Mouse (Mus musculus) limb, embryonic 14.5 days (tissue): Measurements from ENCODE around the gene Racgap1. TPM values are rescaled to one million over a fixed set of nuclear protein-coding genes. Genes with fewer than 3 reads are reported as not detected.

Source experiments
- ATAC-seq: fragments of 200-750 bp; cut with Nextera tagmentation; 2 replicates; pipeline ENCODE4 v1.8.0; 2017; ENCODE audit warnings: low read depth, moderate number of reproducible peaks, moderate TSS enrichment; ENCODE audit not compliant: low FRiP score
- DNase-seq: peaks from one replicate; pipeline ENCODE4 v3.0.0-alpha.2; 2015; ENCODE audit warnings: low spot score
- H3K27ac ChIP-seq: fragments of 300-500 bp; sonication (generic); replicated peaks from 2 replicates; pipeline ENCODE4 v1.5.1; 2014; ENCODE audit warnings: low read depth, mild to moderate bottlenecking, low read length, moderate library complexity, mixed read lengths
- H3K27me3 ChIP-seq: fragments of 300-500 bp; sonication (generic); 2 replicates; pipeline ENCODE4 v1.6.1; 2014; ENCODE audit warnings: low read length, mixed read lengths; ENCODE audit not compliant: control insufficient read depth, insufficient read depth
- H3K36me3 ChIP-seq: fragments of 300-500 bp; sonication (generic); 2 replicates; pipeline ENCODE4 v1.6.1; 2014; ENCODE audit warnings: mild to moderate bottlenecking, low read length, moderate library complexity, mixed read lengths; ENCODE audit not compliant: control insufficient read depth, insufficient read depth
- H3K4me1 ChIP-seq: fragments of 300-500 bp; sonication (generic); 2 replicates; pipeline ENCODE4 v1.6.1; 2014; ENCODE audit warnings: antibody characterized with exemption, low read length, mixed read lengths; ENCODE audit not compliant: control insufficient read depth, insufficient read depth
- H3K4me2 ChIP-seq: fragments of 300-500 bp; sonication (generic); replicated peaks from 2 replicates; pipeline ENCODE4 v1.6.1; 2014; ENCODE audit warnings: low read depth, mild to moderate bottlenecking, low read length, moderate library complexity; ENCODE audit not compliant: severe bottlenecking
- H3K4me3 ChIP-seq: fragments of 300-500 bp; sonication (generic); replicated peaks from 2 replicates; pipeline ENCODE4 v1.5.1; 2014; ENCODE audit warnings: low read length
- H3K9ac ChIP-seq: fragments of 300-500 bp; sonication (generic); 2 replicates; pipeline ENCODE4 v1.6.1; 2014; ENCODE audit warnings: mild to moderate bottlenecking, low read depth, low read length, moderate library complexity; ENCODE audit not compliant: severe bottlenecking
- H3K9me3 ChIP-seq: fragments of 300-500 bp; sonication (generic); 2 replicates; pipeline ENCODE4 v1.6.1; 2016; ENCODE audit warnings: low read length; ENCODE audit not compliant: control insufficient read depth
- POLR2A ChIP-seq: fragments of 200-500 bp; IDR thresholded peaks from 2 replicates; pipeline ENCODE4 v1.8.0; 2012; ENCODE audit warnings: inconsistent platforms, mild to moderate bottlenecking, moderate library complexity, borderline replicate concordance; ENCODE audit not compliant: insufficient read depth, insufficient read length; ENCODE audit errors: extremely low read depth
- WGBS: fragments of 180-500 bp; shearing (Covaris S2); extraction: QIAGEN DNeasy Blood & Tissue Kit; methylation state at CpG from one replicate; pipeline ENCODE4 v1.1.7; 2014; 5-methylcytosine and 5-hydroxymethylcytosine counted together
- polyA plus RNA-seq, 2 experiments: library from polyadenylated mRNA; depleted of rRNA in 1 of 2; stranded (reverse) in 1 of 2; unstranded in 1 of 2; fragments of >200 nt; fragmentation: Nextera tagmentation in 1 of 2; extraction: Ambion mirVana in 1 of 2; gene quantifications; 2 replicates each; pipeline versions ENCODE4 v1.2.1 to v1.2.3; 2012 to 2014

The Racgap1 gene
- polyA plus RNA-seq, 2 experiments, result 82.1 to 107 TPM

DNA sequence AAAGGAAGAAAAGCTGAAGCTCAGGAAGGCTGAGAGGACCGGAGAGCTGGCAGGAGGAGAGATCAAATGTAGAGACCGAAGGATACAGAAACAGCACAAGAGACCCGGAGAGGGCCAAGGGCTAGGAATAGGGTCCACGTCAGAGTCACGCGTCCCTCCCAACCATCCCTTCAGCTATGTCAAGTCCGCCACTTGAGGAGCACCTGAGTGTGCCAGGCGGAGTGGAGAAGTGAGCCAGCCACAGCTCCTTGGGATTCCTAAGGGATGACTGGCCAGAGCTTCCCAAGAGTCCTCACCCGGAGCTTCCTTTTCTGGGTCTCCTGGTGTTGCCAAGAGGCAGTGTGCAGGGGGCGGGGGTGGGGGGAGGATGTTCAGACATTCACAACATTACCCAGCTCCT, 56.5 kb downstream of the Racgap1 start:
- Histone ChIP-seq H3K27ac (no peak overlapping the region), H3K27me3 (peaks cover 51% of the 10 kb centered on the region), H3K4me2 (no peak overlapping the region), H3K4me3 (no peak overlapping the region), H3K9ac (no peak overlapping the region), H3K4me1 (0 out of 2 replicates have a peak, but pooled peaks cover 6% of the 10 kb centered on the region), H3K36me3 (no peaks in the 10 kb centered on the region), H3K9me3 (no peaks in the 10 kb centered on the region)
- ATAC-seq (no peak), DNase-seq (no peak)
- WGBS, result 74% methylated on average over 10 of the region's 10 CpGs
- TF ChIP-seq POLR2A, result no peak

DNA sequence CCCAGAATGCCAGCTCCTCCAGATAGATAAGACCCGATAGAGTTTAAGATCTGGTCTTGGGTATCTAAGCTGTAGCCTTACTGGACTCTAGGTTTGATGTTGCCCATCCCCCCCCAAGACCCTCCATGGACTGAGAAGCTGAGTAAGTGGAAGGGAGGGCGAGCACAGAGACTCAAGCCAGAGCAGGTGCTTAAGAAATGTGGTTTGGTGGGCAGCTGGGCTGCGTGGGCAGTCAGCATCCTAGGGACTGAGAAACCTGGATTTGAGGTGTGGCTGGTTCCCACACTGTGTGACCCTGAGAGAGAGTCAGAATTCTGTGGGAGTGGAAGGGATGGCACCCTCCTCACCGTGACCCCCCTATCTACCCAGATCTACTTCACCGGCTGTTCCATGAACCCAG, 58.6 kb downstream of the Racgap1 start:
- Histone ChIP-seq H3K9me3 (no peaks in the 10 kb centered on the region), H3K27ac (no peak overlapping the region), H3K4me1 (0 out of 2 replicates have a peak, but pooled peaks cover 6% of the 10 kb centered on the region), H3K27me3 (peaks cover 72% of the 10 kb centered on the region), H3K9ac (no peak overlapping the region), H3K36me3 (no peaks in the 10 kb centered on the region), H3K4me3 (no peak overlapping the region), H3K4me2 (no peak overlapping the region)
- DNase-seq (no peak), ATAC-seq (no peak)
- no peak for TF ChIP-seq POLR2A
- 80% methylated on average over 5 of the region's 5 CpGs for WGBS

DNA sequence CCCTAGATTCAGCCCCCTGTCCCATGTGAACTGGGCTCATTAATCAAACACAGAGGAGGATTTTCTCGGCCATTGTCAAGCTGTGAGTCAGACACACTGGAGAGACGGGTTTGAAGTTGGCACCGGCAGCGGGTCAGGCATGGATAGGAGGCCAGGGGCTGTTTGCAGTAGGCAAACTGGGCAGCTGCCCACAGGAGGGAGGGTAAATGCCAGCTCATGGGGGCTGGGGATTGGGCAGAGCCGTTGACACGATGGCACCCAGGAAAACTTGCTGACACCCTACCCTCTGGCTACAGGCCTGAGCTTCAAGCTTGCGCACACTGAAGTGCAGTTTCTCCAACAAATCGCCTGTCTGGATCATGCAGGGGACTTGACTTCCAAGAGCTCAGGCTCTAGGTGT, 59.3 kb downstream of the Racgap1 start:
- no peak for TF ChIP-seq POLR2A
- Histone ChIP-seq H3K4me1 (0 out of 2 replicates have a peak, but pooled peaks cover 6% of the 10 kb centered on the region), H3K27me3 (peaks cover 79% of the 10 kb centered on the region), H3K9me3 (no peaks in the 10 kb centered on the region), H3K4me3 (no peak overlapping the region), H3K27ac (no peak overlapping the region), H3K4me2 (no peak overlapping the region), H3K36me3 (no peaks in the 10 kb centered on the region), H3K9ac (no peak overlapping the region)
- DNase-seq (no peak), ATAC-seq (no peak)
- 77% methylated on average over 8 of the region's 8 CpGs for WGBS

DNA sequence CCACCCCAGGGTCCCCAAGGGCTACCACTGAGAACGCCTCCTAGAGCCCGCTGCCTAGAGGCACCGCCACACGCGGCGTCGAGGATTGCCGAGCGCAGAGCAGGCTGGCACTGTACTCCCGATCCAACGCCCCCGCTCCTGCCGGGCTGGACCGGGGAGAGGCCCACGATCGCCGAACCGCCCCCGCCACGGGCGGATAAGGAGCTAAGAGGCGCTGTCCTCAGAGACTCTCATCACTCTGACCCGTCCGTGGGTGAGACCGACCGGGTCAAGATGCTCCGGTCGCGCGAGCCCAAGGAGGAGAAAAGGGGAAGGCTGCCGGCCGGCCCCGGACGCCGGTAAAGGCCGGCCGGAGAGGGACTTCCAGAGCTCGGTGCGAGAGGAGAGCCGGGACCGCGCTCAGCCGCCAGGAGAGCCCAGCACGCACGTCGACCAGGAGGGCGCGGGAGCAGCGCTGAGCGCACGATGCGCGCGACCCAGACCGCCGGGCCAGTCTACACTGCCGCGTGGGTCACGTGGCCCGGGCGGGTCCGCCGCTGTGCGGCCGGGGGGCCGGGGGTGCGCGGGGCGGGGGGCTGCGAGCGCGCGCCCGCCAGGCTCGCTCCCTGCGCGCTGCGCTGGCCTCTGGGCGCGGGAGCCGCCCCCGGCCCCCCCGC, 60.9 kb downstream of the Racgap1 start, which contains the start of gene Aqp5:
Gene Aqp5, plus strand, starts transcription at position 354 of the 656 bp plus-strand sequence.
- 0 out of 2 replicates have a peak, but pooled peaks cover 6% of the 10 kb centered on the region for H3K4me1 ChIP-seq
- H3K4me3 ChIP-seq, result peak within 1 kb of the TSS; percentile 39
- no peak for DNase-seq
- TF ChIP-seq POLR2A, result no peak
- peaks cover 92% of the 10 kb centered on the region for H3K27me3 ChIP-seq
- no peaks in the 10 kb centered on the region for H3K9me3 ChIP-seq
- H3K4me2 ChIP-seq, result peak within 1 kb of the TSS; percentile 60
- 2% methylated on average over 28 of the region's 83 CpGs for WGBS
- H3K9ac ChIP-seq, result peak within 1 kb of the TSS; percentile 38; the same call in 1 of the 2 replicates
- ATAC-seq, result peak; percentile 60
- no peaks in the 10 kb centered on the region for H3K36me3 ChIP-seq
- no peak within 1 kb of the TSS for H3K27ac ChIP-seq

DNA sequence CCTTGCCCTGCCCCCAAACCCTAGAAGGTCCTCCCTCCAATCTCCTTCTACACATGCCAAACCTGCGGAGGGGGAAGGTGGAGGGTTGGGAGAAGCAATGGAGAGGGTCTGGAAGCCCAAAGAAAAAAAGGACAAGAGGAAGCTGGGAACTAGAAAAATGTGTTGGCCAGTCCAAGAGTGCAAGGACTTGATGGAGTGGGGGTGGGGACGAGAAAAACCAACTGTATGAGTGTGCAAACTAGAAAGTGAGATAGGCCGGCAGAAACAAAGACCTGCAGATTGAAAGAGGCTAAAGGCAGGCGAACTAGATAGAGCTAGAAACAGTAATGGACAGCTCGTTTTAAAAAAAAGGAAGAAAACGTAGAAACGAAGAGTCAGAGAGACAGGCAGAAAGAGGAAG, 61.8 kb downstream of the Racgap1 start:
- ATAC-seq (no peak), DNase-seq (no peak)
- Histone ChIP-seq H3K4me2 (no peak overlapping the region), H3K9me3 (no peaks in the 10 kb centered on the region), H3K36me3 (no peaks in the 10 kb centered on the region), H3K4me3 (peak overlapping the region; percentile 39; the same call in 1 of the 2 replicates), H3K9ac (no peak overlapping the region), H3K27ac (no peak overlapping the region), H3K27me3 (peaks cover 92% of the 10 kb centered on the region), H3K4me1 (peaks cover 6% of the 10 kb centered on the region; the same call in 1 of the 2 replicates)
- WGBS, result 23% methylated on average over 7 of the region's 7 CpGs
- no peak for TF ChIP-seq POLR2A
